Mouse (Mus musculus): ENCODE measurements around the gene Lrrc8b. TPM values are rescaled to one million over a fixed set of nuclear protein-coding genes. Genes with fewer than 3 reads are reported as not detected.

The Lrrc8b gene
- polyA plus RNA-seq, 2 experiments from 2014 or later = 1.6 to 2.3 TPM

- ATAC-seq = no peak
These were observed 69.3 kb downstream of the Lrrc8b start for GRCm38 (mm10) chr5:105484891-105485290.

GRCm38 (mm10) chr5:105490211-105490610 lies 74.6 kb downstream of the Lrrc8b start:
- ATAC-seq = no peak

GRCm38 (mm10) chr5:105491389-105491788 lies 75.8 kb downstream of the Lrrc8b start:
- no peak for ATAC-seq

- peak; percentile 26 for ATAC-seq
These were observed 77.0 kb downstream of the Lrrc8b start for GRCm38 (mm10) chr5:105492367-105493246.

- no peak for ATAC-seq
These were observed 77.8 kb downstream of the Lrrc8b start for GRCm38 (mm10) chr5:105493377-105493776.

- no peak for ATAC-seq
These were observed 78.8 kb downstream of the Lrrc8b start for GRCm38 (mm10) chr5:105494246-105494917.

- peak; percentile 88 for ATAC-seq
These were observed 79.6 kb downstream of the Lrrc8b start for GRCm38 (mm10) chr5:105494918-105495901.

- ATAC-seq = no peak
These were observed 80.6 kb downstream of the Lrrc8b start for GRCm38 (mm10) chr5:105496133-105496532.

GRCm38 (mm10) chr5:105496586-105496985 lies 81.0 kb downstream of the Lrrc8b start:
- ATAC-seq = no peak

- ATAC-seq = no peak
These were observed 82.9 kb downstream of the Lrrc8b start for GRCm38 (mm10) chr5:105498429-105499000.

- no peak for ATAC-seq
These were observed 83.8 kb downstream of the Lrrc8b start for GRCm38 (mm10) chr5:105499396-105499795.

- ATAC-seq = peak; percentile 60
These were observed 84.9 kb downstream of the Lrrc8b start for GRCm38 (mm10) chr5:105500132-105501121.

GRCm38 (mm10) chr5:105501136-105501535 lies 85.6 kb downstream of the Lrrc8b start:
- ATAC-seq = no peak

GRCm38 (mm10) chr5:105508813-105509212 lies 93.2 kb downstream of the Lrrc8b start:
- no peak for ATAC-seq

GRCm38 (mm10) chr5:105512297-105512696 lies 96.7 kb downstream of the Lrrc8b start:
- no peak for ATAC-seq

- no peak for ATAC-seq
These were observed 100.0 kb downstream of the Lrrc8b start for GRCm38 (mm10) chr5:105515532-105515931.

GRCm38 (mm10) chr5:105516290-105516689 lies 100.7 kb downstream of the Lrrc8b start:
- ATAC-seq = no peak

GRCm38 (mm10) chr5:105517992-105518625 lies 102.5 kb downstream of the Lrrc8b start:
- peak; percentile 1 for ATAC-seq

- peak; percentile 60 for ATAC-seq
These were observed 103.1 kb downstream of the Lrrc8b start for GRCm38 (mm10) chr5:105518626-105519095.
